In the genomic region with DNA sequence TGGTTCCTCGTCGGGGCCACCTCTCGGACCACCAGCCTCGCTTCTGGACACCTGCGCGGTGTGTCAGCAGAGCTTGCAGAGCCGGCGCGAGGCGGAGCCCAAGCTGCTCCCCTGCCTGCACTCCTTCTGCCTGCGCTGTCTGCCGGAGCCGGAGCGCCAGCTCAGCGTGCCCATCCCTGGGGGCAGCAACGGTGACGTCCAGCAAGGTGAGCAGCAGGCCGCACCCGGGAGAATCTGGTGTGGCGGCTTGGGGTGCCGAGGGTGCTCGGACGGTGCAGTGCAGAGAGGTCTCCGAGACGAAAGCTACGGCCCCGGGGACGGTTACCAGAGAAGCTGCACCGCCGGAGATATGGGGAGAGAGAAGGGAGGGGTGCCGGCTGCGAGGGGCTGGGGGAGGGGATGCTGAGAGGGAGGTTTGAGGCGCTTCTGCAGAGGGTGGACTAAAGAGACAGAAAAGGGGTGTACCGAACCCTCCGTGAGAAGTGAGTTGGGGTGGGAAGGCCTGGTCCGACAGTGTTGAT, we compare ENCODE assay signal across 8 mouse cellular contexts. TPM values are rescaled to one million over a fixed set of nuclear protein-coding genes. Genes with fewer than 3 reads are reported as not detected.
DNase-seq lines count a peak whose midpoint lies in the region; ATAC-seq and TF ChIP-seq lines count a peak whose summit lies in the region.

No protein-coding gene starts in this region.

- H3K4me1 ChIP-seq in liver, adult 2 months (ENCODE audit: control insufficient read depth, insufficient read depth, low read length): peaks cover 8% of the 10 kb centered on the region

- H3K9ac ChIP-seq in liver, adult 2 months (ENCODE audit: low read depth, low read length): peak overlapping the region; percentile 94

- peaks cover 26% of the 10 kb centered on the region for H3K79me2 ChIP-seq in liver, adult 2 months (ENCODE audit: control insufficient read depth, insufficient read depth, low read length)

- no peak overlapping the region; the same call in 1 of the 2 replicates for H3K27ac ChIP-seq in liver, adult 2 months (replicated peaks; ENCODE audit: insufficient read depth, low read depth, low read length)

- H3K4me3 ChIP-seq in liver, adult 2 months (ENCODE audit: insufficient read depth, low read depth, low read length): peak overlapping the region; percentile 87

- DNase-seq in left cerebral cortex, adult 18-20 months (ENCODE audit: low spot score in 2 of 2): peak; percentile 25 to 54
- no peak for DNase-seq in left cerebral cortex, adult 11 months (ENCODE audit: low spot score)
- peak; percentile 62 for DNase-seq in embryo, embryonic 9.5 days (ENCODE audit: extremely low spot score)
- peak; percentile 26 to 32 for DNase-seq in kidney, adult 8-10 months
- DNase-seq in liver, adult 2 months (ENCODE audit: extremely low read depth, low read depth, low spot score): no peak
- peak; percentile 56 to 82 for DNase-seq in spleen, postnatal 4 days (ENCODE audit: low spot score in 2 of 2)

- TF ChIP-seq POLR2A in liver, adult 2 months (IDR thresholded peaks at IDR 0.05; ENCODE audit: extremely low read depth, insufficient read depth, low read length): no peak

- H3K27me3 ChIP-seq in liver, adult 2 months (ENCODE audit: control insufficient read depth, insufficient read depth, low read length): no peaks in the 10 kb centered on the region

- H3K36me3 ChIP-seq in liver, adult 2 months (ENCODE audit: control insufficient read depth, insufficient read depth, low read length): no peaks in the 10 kb centered on the region

- TF ChIP-seq CTCF in liver, adult 2 months (IDR thresholded peaks at IDR 0.05; ENCODE audit: low read depth, low read length): no peak

- peak; percentile 8; the same call in 1 of the 2 replicates for ATAC-seq in granulocyte monocyte progenitor cell, adult 5-6 weeks (replicated peaks; ENCODE audit: poor library complexity, severe bottlenecking)
- ATAC-seq in monocyte, adult 5-6 weeks (replicated peaks; ENCODE audit: insufficient number of reproducible peaks, low FRiP score, low TSS enrichment, poor library complexity, severe bottlenecking): peak; percentile 33; the same call in 1 of the 2 replicates

- WGBS in liver, adult 2 months: under 1% methylated on average over 32 of the region's 36 CpGs

RNA-seq across cellular contexts. Expression of a gene that starts 1.2 kb away (rescaled TPM):
- total RNA-seq in left cerebral cortex, adult 18-20 months (2021): 10 to 100 TPM; 53.9 to 54.3 TPM
- total RNA-seq in granulocyte monocyte progenitor cell, adult 5-6 weeks (2014; fragmentation: Nextera tagmentation): 58.4 and 65.7 TPM in 2 replicates
- 58.0 and 58.9 TPM in 2 replicates for total RNA-seq in granulocyte monocyte progenitor cell, adult 5-6 weeks (2017)
- 12.5 and 13.4 TPM in 2 replicates for total RNA-seq in liver, adult 2 months (2014; rRNA removed)
- polyA plus RNA-seq in liver, adult 2 months (2012; rRNA removed): 3.2 and 4.2 TPM in 2 replicates
- total RNA-seq in monocyte, adult 5-6 weeks (2017): 64.4 to 86.5 TPM (median 75.6 TPM) in 3 replicates

Comparison
In these comparisons a context has a peak if more than half of its experiments do, and no peak if none do; other contexts are left out.
1. DNase-seq: peak in left cerebral cortex, adult 18-20 months (2 of 2), embryo, embryonic 9.5 days (single experiment), kidney, adult 8-10 months (2 of 2) and spleen, postnatal 4 days (2 of 2); none in left cerebral cortex, adult 11 months (single experiment) and liver, adult 2 months (single experiment).